Mouse (Mus musculus) stomach, embryonic 16.5 days (tissue): ENCODE measurements around the gene Drap1. TPM values are rescaled to one million over a fixed set of nuclear protein-coding genes. Genes with fewer than 3 reads are reported as not detected.

Source experiments
- ATAC-seq: fragments of 200-750 bp; cut with Nextera tagmentation; 2 replicates; pipeline ENCODE4 v1.8.0; 2017; ENCODE audit warnings: moderate number of reproducible peaks, moderate TSS enrichment; ENCODE audit not compliant: insufficient read depth, low FRiP score
- H3K27ac ChIP-seq: fragments of 300-500 bp; sonication (generic); 2 replicates; pipeline ENCODE4 v1.5.1; 2014; ENCODE audit warnings: low read length
- H3K27me3 ChIP-seq: fragments of 300-500 bp; sonication (generic); 2 replicates; pipeline ENCODE4 v1.6.1; 2014; ENCODE audit warnings: low read length, control low read depth, mixed read lengths; ENCODE audit not compliant: control insufficient read depth, insufficient read depth
- H3K36me3 ChIP-seq: fragments of 300-500 bp; sonication (generic); 2 replicates; pipeline ENCODE4 v1.6.1; 2014; ENCODE audit warnings: low read length; ENCODE audit not compliant: control insufficient read depth, insufficient read depth
- H3K4me1 ChIP-seq: fragments of 300-500 bp; sonication (generic); 2 replicates; pipeline ENCODE4 v1.6.1; 2014; ENCODE audit warnings: low read length, control low read depth, mixed read lengths; ENCODE audit not compliant: control insufficient read depth, insufficient read depth
- H3K4me2 ChIP-seq: fragments of 300-500 bp; sonication (generic); 2 replicates; pipeline ENCODE4 v1.6.1; 2014; ENCODE audit warnings: low read depth, low read length, mixed read lengths
- H3K4me3 ChIP-seq: fragments of 300-500 bp; sonication (generic); replicated peaks from 2 replicates; pipeline ENCODE4 v1.5.1; 2014; ENCODE audit warnings: mild to moderate bottlenecking, low read length
- H3K9ac ChIP-seq: fragments of 300-500 bp; sonication (generic); 2 replicates; pipeline ENCODE4 v1.6.1; 2014; ENCODE audit warnings: low read length
- H3K9me3 ChIP-seq: fragments of 300-500 bp; sonication (generic); replicated peaks from 2 replicates; pipeline ENCODE4 v1.6.1; 2016; ENCODE audit warnings: low read length, control low read depth; ENCODE audit not compliant: control insufficient read depth
- WGBS: fragments of 180-500 bp; shearing (Covaris S2); extraction: QIAGEN DNeasy Blood & Tissue Kit; methylation state at CpG from one replicate; pipeline ENCODE4 v1.1.7; 2014; 5-methylcytosine and 5-hydroxymethylcytosine counted together
- polyA plus RNA-seq: library from polyadenylated mRNA; unstranded; fragments of >200 nt; fragmentation: Nextera tagmentation; extraction: Ambion mirVana; gene quantifications from 2 replicates; pipeline ENCODE4 v1.2.1, GENCODE M21; 2015

The Drap1 gene
- polyA plus RNA-seq, 1 experiment from 2014 or later: 207 TPM

GRCm38 (mm10) chr19:5455568-5455967 lies 30.8 kb upstream of the Drap1 start:
- ATAC-seq: no peak
- H3K9ac ChIP-seq: peak overlapping the region; percentile 88
- no peak overlapping the region for H3K27ac ChIP-seq
- 55% methylated on average over 8 of the region's 8 CpGs for WGBS
- no peaks in the 10 kb centered on the region for H3K9me3 ChIP-seq
- no peaks in the 10 kb centered on the region for H3K27me3 ChIP-seq
- peak overlapping the region; percentile 83 for H3K4me2 ChIP-seq
- H3K36me3 ChIP-seq: no peaks in the 10 kb centered on the region
- H3K4me3 ChIP-seq: peak overlapping the region; percentile 75
- peaks cover 30% of the 10 kb centered on the region for H3K4me1 ChIP-seq

GRCm38 (mm10) chr19:5455037-5455436 lies 30.3 kb upstream of the Drap1 start:
- Histone ChIP-seq H3K4me2 (peak overlapping the region; percentile 83), H3K4me3 (peak overlapping the region; percentile 75), H3K27ac (no peak overlapping the region), H3K27me3 (peaks cover 2% of the 10 kb centered on the region), H3K9me3 (no peaks in the 10 kb centered on the region), H3K9ac (peak overlapping the region; percentile 88; the same call in 1 of the 2 replicates), H3K36me3 (no peaks in the 10 kb centered on the region), H3K4me1 (peaks cover 29% of the 10 kb centered on the region)
- ATAC-seq: no peak
- WGBS: 75% methylated on average over 12 of the region's 12 CpGs

DNA sequence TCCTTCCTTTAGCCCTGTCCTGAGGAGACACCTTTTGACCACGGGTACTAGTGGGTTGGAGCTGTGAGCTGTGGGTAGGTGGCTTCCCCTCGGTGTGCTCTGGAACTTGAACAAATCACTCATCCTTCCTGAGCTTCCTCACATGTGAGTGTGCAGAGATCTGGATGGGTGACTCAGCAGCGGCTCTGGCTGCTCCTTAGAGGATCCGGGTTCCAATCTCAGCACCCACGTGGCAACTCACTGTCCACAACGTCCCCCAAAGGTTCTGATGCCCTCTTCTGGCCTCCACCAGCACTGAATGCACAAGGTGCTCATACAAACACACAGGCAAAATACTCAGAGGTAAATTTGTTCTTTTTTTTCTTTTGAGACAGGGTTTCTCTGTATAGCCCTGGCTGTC lies 27.0 kb upstream of the Drap1 start:
- Histone ChIP-seq H3K4me2 (no peak overlapping the region), H3K4me1 (peaks cover 33% of the 10 kb centered on the region), H3K4me3 (no peak overlapping the region), H3K9me3 (no peaks in the 10 kb centered on the region), H3K36me3 (no peaks in the 10 kb centered on the region), H3K9ac (no peak overlapping the region), H3K27ac (no peak overlapping the region), H3K27me3 (peaks cover 32% of the 10 kb centered on the region)
- no peak for ATAC-seq
- 74% methylated on average over 6 of the region's 6 CpGs for WGBS

GRCm38 (mm10) chr19:5449673-5450072 lies 24.9 kb upstream of the Drap1 start:
- no peaks in the 10 kb centered on the region for H3K9me3 ChIP-seq

DNA sequence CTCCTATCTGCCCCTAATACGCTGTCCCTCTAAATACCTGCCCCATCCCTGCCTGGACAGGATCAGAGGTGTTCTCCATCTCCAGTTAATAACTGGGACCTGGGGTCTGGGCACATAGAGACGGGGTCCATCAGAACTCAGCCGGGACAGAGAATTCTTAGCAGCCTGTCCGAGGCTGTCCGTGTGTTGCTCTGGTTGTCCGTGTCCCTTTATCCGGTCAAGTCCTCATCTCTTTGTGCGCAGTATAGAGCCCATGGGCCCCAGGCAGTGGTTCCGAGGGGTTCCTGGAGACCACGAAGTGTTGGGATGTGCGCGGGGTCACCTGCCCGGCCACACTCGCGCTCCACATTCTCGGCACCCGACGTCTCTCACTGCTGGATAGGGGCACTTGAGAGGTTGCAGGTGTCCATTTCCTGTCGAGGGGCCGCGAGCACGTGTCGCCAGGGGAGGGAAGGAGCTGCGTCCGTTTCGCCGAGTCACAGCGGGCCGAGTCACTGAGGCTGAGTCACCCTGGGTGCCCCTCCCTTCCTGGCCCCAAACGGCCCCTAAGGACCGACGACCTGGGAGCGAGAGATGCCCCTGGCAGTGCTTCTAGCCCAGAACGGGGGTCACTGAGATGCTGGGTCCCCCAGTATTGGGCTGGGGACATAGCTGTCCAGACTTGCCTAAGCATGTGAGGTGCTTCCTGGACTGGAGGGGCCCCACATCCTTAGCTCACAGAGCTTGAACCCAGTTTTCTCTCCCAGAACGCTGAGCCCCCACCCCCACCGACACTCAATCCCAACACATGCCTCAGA lies 23.8 kb upstream of the Drap1 start:
- H3K9me3 ChIP-seq: no peaks in the 10 kb centered on the region
- H3K4me1 ChIP-seq: peaks cover 15% of the 10 kb centered on the region
- H3K27ac ChIP-seq: no peak overlapping the region
- H3K4me3 ChIP-seq: peak overlapping the region; percentile 57
- no peaks in the 10 kb centered on the region for H3K36me3 ChIP-seq
- peak overlapping the region; percentile 30; the same call in 1 of the 2 replicates for H3K9ac ChIP-seq
- no peak for ATAC-seq
- H3K4me2 ChIP-seq: peak overlapping the region; percentile 99
- peaks cover 36% of the 10 kb centered on the region for H3K27me3 ChIP-seq
- WGBS: 5% methylated on average over 36 of the region's 36 CpGs

More at GRCm38 (mm10) chr19:5449673-5450072, 24.9 kb upstream of the Drap1 start:
- ATAC-seq: no peak
- no peak overlapping the region for H3K9ac ChIP-seq
- no peak overlapping the region for H3K4me3 ChIP-seq
- H3K4me1 ChIP-seq: peaks cover 15% of the 10 kb centered on the region
- no peak overlapping the region for H3K27ac ChIP-seq
- WGBS: 69% methylated on average over 3 of the region's 3 CpGs
- H3K36me3 ChIP-seq: no peaks in the 10 kb centered on the region
- no peak overlapping the region for H3K4me2 ChIP-seq
- H3K27me3 ChIP-seq: peaks cover 36% of the 10 kb centered on the region

- Histone ChIP-seq H3K27ac (no peak within 1 kb of the TSS), H3K36me3 (no peaks in the 10 kb centered on the region), H3K9me3 (no peaks in the 10 kb centered on the region), H3K4me2 (peak within 1 kb of the TSS; percentile 99), H3K4me3 (peak within 1 kb of the TSS; percentile 57), H3K27me3 (peaks cover 36% of the 10 kb centered on the region), H3K4me1 (peaks cover 15% of the 10 kb centered on the region), H3K9ac (peak within 1 kb of the TSS; percentile 30)
- ATAC-seq: peak; percentile 73
- under 1% methylated on average over 70 of the region's 70 CpGs for WGBS
Observed at GRCm38 (mm10) chr19:5447515-5448353, 23.0 kb upstream of the Drap1 start, which contains the start of gene Fosl1. Fosl1 (plus strand) TSS chr19:5447547.

DNA sequence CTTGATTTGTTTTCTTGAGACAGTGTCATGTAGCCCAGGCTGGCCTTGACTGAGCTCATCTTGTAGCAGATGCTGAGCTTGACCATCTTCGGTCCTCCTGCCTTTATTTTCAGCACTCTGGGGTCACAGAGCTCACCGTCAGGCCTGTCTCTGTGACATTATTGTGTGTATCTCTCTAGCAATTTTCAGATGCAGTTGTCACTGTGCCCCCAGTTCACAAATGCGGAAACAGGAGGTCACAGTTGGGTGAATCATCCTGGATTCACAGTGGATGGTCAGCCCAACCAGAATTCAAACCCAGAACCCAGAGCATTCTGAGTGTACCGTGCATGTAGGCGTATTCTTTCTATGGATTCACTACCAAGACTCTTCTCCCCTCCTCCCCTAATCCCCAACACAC lies 21.0 kb upstream of the Drap1 start:
- Histone ChIP-seq H3K4me3 (no peak overlapping the region), H3K27me3 (peaks cover 36% of the 10 kb centered on the region), H3K36me3 (no peaks in the 10 kb centered on the region), H3K9ac (no peak overlapping the region), H3K4me2 (no peak overlapping the region), H3K9me3 (no peaks in the 10 kb centered on the region), H3K4me1 (peaks cover 15% of the 10 kb centered on the region), H3K27ac (no peak overlapping the region)
- ATAC-seq: no peak
- WGBS: 89% methylated on average over 5 of the region's 5 CpGs

GRCm38 (mm10) chr19:5444954-5445353 lies 20.2 kb upstream of the Drap1 start:
- ATAC-seq: no peak
- H3K4me2 ChIP-seq: no peak overlapping the region
- H3K9ac ChIP-seq: no peak overlapping the region
- H3K4me3 ChIP-seq: no peak overlapping the region
- H3K36me3 ChIP-seq: no peaks in the 10 kb centered on the region
- H3K27me3 ChIP-seq: peaks cover 33% of the 10 kb centered on the region
- 24% methylated on average over 7 of the region's 7 CpGs for WGBS
- no peaks in the 10 kb centered on the region for H3K9me3 ChIP-seq
- no peak overlapping the region for H3K27ac ChIP-seq
- H3K4me1 ChIP-seq: peaks cover 15% of the 10 kb centered on the region

- 58% methylated on average over 9 of the region's 9 CpGs for WGBS
- no peak overlapping the region for H3K27ac ChIP-seq
- H3K4me3 ChIP-seq: no peak overlapping the region
- no peaks in the 10 kb centered on the region for H3K36me3 ChIP-seq
- H3K4me1 ChIP-seq: peaks cover 15% of the 10 kb centered on the region
- no peak overlapping the region for H3K9ac ChIP-seq
- H3K27me3 ChIP-seq: peaks cover 28% of the 10 kb centered on the region
- H3K4me2 ChIP-seq: no peak overlapping the region
- no peak for ATAC-seq
- no peaks in the 10 kb centered on the region for H3K9me3 ChIP-seq
Observed at GRCm38 (mm10) chr19:5444371-5444908, 19.7 kb upstream of the Drap1 start.
